Mouse (Mus musculus): Measurements from ENCODE around the gene Gcgr.
A peak's percentile ranks its signal among the peaks of the same experiment; 100 is the strongest.

Gene Gcgr

GRCm38 (mm10) chr11:120530085-120530964 is at the start of gene Gcgr:
Gene Gcgr, plus strand, starts transcription at chr11:120530699.
- no peak for DNase-seq (ENCODE audit: extremely low spot score, low read depth, low spot score)

GRCm38 (mm10) chr11:120483448-120483934 is 47.0 kb upstream of the Gcgr start:
- no peak for DNase-seq (ENCODE audit: extremely low spot score, low read depth, low spot score)

- DNase-seq (ENCODE audit: extremely low spot score, low read depth, low spot score), result peak; percentile 87
Measured at GRCm38 (mm10) chr11:120484265-120484981, 46.1 kb upstream of the Gcgr start, which contains the start of gene Mrpl12. Gene Mrpl12, plus strand, starts transcription at chr11:120484613.

GRCm38 (mm10) chr11:120485251-120485650 is 45.2 kb upstream of the Gcgr start:
- DNase-seq (ENCODE audit: extremely low spot score, low read depth, low spot score), result no peak

- DNase-seq (ENCODE audit: extremely low spot score, low read depth, low spot score), result no peak
Measured at GRCm38 (mm10) chr11:120488516-120488915, 42.0 kb upstream of the Gcgr start.

GRCm38 (mm10) chr11:120489054-120489761 is 41.3 kb upstream of the Gcgr start:
- peak; percentile 79 for DNase-seq (ENCODE audit: extremely low spot score, low read depth, low spot score)

- DNase-seq (ENCODE audit: extremely low spot score, low read depth, low spot score), result no peak
Measured at GRCm38 (mm10) chr11:120490291-120491046, 40.0 kb upstream of the Gcgr start.

- DNase-seq (ENCODE audit: extremely low spot score, low read depth, low spot score), result peak; percentile 56
Measured at GRCm38 (mm10) chr11:120491317-120492023, 39.0 kb upstream of the Gcgr start, which contains the start of gene Slc25a10. Gene Slc25a10, plus strand, starts transcription at chr11:120491840.

GRCm38 (mm10) chr11:120492024-120492877 is 38.2 kb upstream of the Gcgr start:
- peak; percentile 41 for DNase-seq (ENCODE audit: extremely low spot score, low read depth, low spot score)

GRCm38 (mm10) chr11:120492878-120493203 is 37.7 kb upstream of the Gcgr start:
- DNase-seq (ENCODE audit: extremely low spot score, low read depth, low spot score), result no peak

- no peak for DNase-seq (ENCODE audit: extremely low spot score, low read depth, low spot score)
Measured at GRCm38 (mm10) chr11:120493351-120493750, 37.1 kb upstream of the Gcgr start.

GRCm38 (mm10) chr11:120493911-120494310 is 36.6 kb upstream of the Gcgr start:
- DNase-seq (ENCODE audit: extremely low spot score, low read depth, low spot score), result no peak

GRCm38 (mm10) chr11:120497436-120497835 is 33.1 kb upstream of the Gcgr start:
- no peak for DNase-seq (ENCODE audit: extremely low spot score, low read depth, low spot score)

- no peak for DNase-seq (ENCODE audit: extremely low spot score, low read depth, low spot score)
Measured at GRCm38 (mm10) chr11:120498226-120498625, 32.3 kb upstream of the Gcgr start.

GRCm38 (mm10) chr11:120498891-120499290 is 31.6 kb upstream of the Gcgr start:
- DNase-seq (ENCODE audit: extremely low spot score, low read depth, low spot score), result no peak

GRCm38 (mm10) chr11:120499894-120500293 is 30.6 kb upstream of the Gcgr start:
- no peak for DNase-seq (ENCODE audit: extremely low spot score, low read depth, low spot score)

- DNase-seq (ENCODE audit: extremely low spot score, low read depth, low spot score), result no peak
Measured at GRCm38 (mm10) chr11:120500357-120500756, 30.1 kb upstream of the Gcgr start.

GRCm38 (mm10) chr11:120501018-120501417 is 29.5 kb upstream of the Gcgr start:
- no peak for DNase-seq (ENCODE audit: extremely low spot score, low read depth, low spot score)

GRCm38 (mm10) chr11:120501701-120502100 is 28.8 kb upstream of the Gcgr start:
- no peak for DNase-seq (ENCODE audit: extremely low spot score, low read depth, low spot score)

All from hindlimb bud, embryonic 11.5 days (tissue).